8 mouse cellular contexts compared by ENCODE assay signal in genomic region chr4:102719535-102719934, GRCm38 (mm10). TPM values are rescaled to one million over a fixed set of nuclear protein-coding genes. Genes with fewer than 3 reads are reported as not detected.
A peak's percentile ranks its signal among the peaks of the same experiment; 100 is the strongest.
DNase-seq lines count a peak whose midpoint lies in the region; ATAC-seq and TF ChIP-seq lines count a peak whose summit lies in the region.

No protein-coding gene starts in this region.

- H3K4me1 ChIP-seq in cerebellum, adult 2 months (ENCODE audit: control insufficient read depth, insufficient read depth, low read length): no peaks in the 10 kb centered on the region
- no peaks in the 10 kb centered on the region for H3K4me1 ChIP-seq in lung, postnatal 0 days (ENCODE audit: insufficient read depth, low read depth, low read length)
- H3K4me1 ChIP-seq in forebrain, embryonic 13.5 days: no peaks in the 10 kb centered on the region

- no peaks in the 10 kb centered on the region for H3K36me3 ChIP-seq in lung, postnatal 0 days (ENCODE audit: insufficient read depth, low read length)
- no peaks in the 10 kb centered on the region for H3K36me3 ChIP-seq in forebrain, embryonic 13.5 days (ENCODE audit: poor library complexity, severe bottlenecking)

- no peak overlapping the region for H3K27ac ChIP-seq in cerebellum, adult 2 months (ENCODE audit: insufficient read depth, low read length)
- no peak overlapping the region for H3K27ac ChIP-seq in lung, postnatal 0 days (ENCODE audit: low read length)
- no peak overlapping the region for H3K27ac ChIP-seq in forebrain, embryonic 13.5 days

- no peak for ATAC-seq in lung, postnatal 0 days
- no peak for ATAC-seq in forebrain, embryonic 13.5 days

- no peaks in the 10 kb centered on the region for H3K9me3 ChIP-seq in lung, postnatal 0 days (ENCODE audit: low read length)
- no peaks in the 10 kb centered on the region for H3K9me3 ChIP-seq in forebrain, embryonic 13.5 days (replicated peaks)

- 7% methylated on average over 1 of the region's 1 CpGs for WGBS in cerebellum, adult 2 months
- WGBS in lung, postnatal 0 days: 8% methylated on average over 1 of the region's 1 CpGs
- WGBS in forebrain, embryonic 13.5 days: 5% methylated on average over 1 of the region's 1 CpGs

- H3K9ac ChIP-seq in lung, postnatal 0 days (replicated peaks; ENCODE audit: low read depth): no peak overlapping the region
- no peak overlapping the region for H3K9ac ChIP-seq in forebrain, embryonic 13.5 days

- TF ChIP-seq EP300 in lung, postnatal 0 days (IDR thresholded peaks at IDR 0.05): no peak

- no peaks in the 10 kb centered on the region; the same call in 1 of the 2 replicates for H3K27me3 ChIP-seq in cerebellum, adult 2 months (ENCODE audit: control insufficient read depth, insufficient read depth, low read length)
- H3K27me3 ChIP-seq in lung, postnatal 0 days (replicated peaks; ENCODE audit: insufficient read depth, low read length): no peaks in the 10 kb centered on the region
- no peaks in the 10 kb centered on the region for H3K27me3 ChIP-seq in forebrain, embryonic 13.5 days

- no peak overlapping the region for H3K4me2 ChIP-seq in lung, postnatal 0 days (replicated peaks; ENCODE audit: low read depth, low read length)
- no peak overlapping the region for H3K4me2 ChIP-seq in forebrain, embryonic 13.5 days

- TF ChIP-seq POLR2A in cerebellum, adult 2 months (IDR thresholded peaks at IDR 0.05; ENCODE audit: borderline replicate concordance, insufficient read depth, low read length): no peak

- no peak overlapping the region for H3K4me3 ChIP-seq in cerebellum, adult 2 months (replicated peaks; ENCODE audit: insufficient read depth, low read depth, low read length)
- no peak overlapping the region for H3K4me3 ChIP-seq in lung, postnatal 0 days (ENCODE audit: low read depth, low read length)
- H3K4me3 ChIP-seq in forebrain, embryonic 13.5 days: no peak overlapping the region

- peak; percentile 23; the same call in 1 of the 2 replicates for TF ChIP-seq CTCF in cerebellum, adult 2 months (IDR thresholded peaks at IDR 0.05; ENCODE audit: borderline replicate concordance, insufficient read depth, low read depth, low read length)
- TF ChIP-seq CTCF in lung, postnatal 0 days (IDR thresholded peaks at IDR 0.05): peak; percentile 56

- DNase-seq in cerebellum, adult 2 months: peak in 1 of 2 experiments; percentile 18
- DNase-seq in cerebellum, postnatal 4 days (ENCODE audit: low spot score in 2 of 2): no peak
- peak; percentile 25 for DNase-seq in left cerebral cortex, adult 11 months (ENCODE audit: low spot score)
- DNase-seq in left cerebral cortex, adult 8-10 months (ENCODE audit: low spot score in 2 of 2): no peak
- DNase-seq in Muller cell, postnatal 12 days (ENCODE audit: inconsistent ontology term): peak; percentile 20
- DNase-seq in lung, postnatal 0 days (ENCODE audit: low spot score): peak; percentile 22
- no peak for DNase-seq in frontal cortex, postnatal 10 days (ENCODE audit: low spot score in 2 of 2)

RNA-seq across cellular contexts. Expression of gene Sgip1, which starts 21.6 kb away (rescaled TPM):
- polyA plus RNA-seq in cerebellum, adult 2 months (2012; rRNA removed): 69.5 and 71.8 TPM in 2 replicates
- 100 to 1,000 TPM; 275 to 316 (median 294) TPM for total RNA-seq in left cerebral cortex, adult 8-10 months (2022)
- polyA plus RNA-seq in lung, postnatal 0 days (2015; fragmentation: Nextera tagmentation; extraction: Ambion mirVana): 7.8 and 9.0 TPM in 2 replicates
- 37.8 and 40.4 TPM in 2 replicates for polyA plus RNA-seq in forebrain, embryonic 13.5 days (2015; fragmentation: Nextera tagmentation; extraction: Ambion mirVana)

Comparison
In these comparisons a context has a peak if more than half of its experiments do, and no peak if none do; other contexts are left out.
1. DNase-seq: peak in left cerebral cortex, adult 11 months (single experiment), Muller cell, postnatal 12 days (single experiment) and lung, postnatal 0 days (single experiment); none in cerebellum, postnatal 4 days (0 of 2), left cerebral cortex, adult 8-10 months (0 of 2) and frontal cortex, postnatal 10 days (0 of 2).